Comparison of ENCODE assay signal across 19 mouse cellular contexts in the genomic region with DNA sequence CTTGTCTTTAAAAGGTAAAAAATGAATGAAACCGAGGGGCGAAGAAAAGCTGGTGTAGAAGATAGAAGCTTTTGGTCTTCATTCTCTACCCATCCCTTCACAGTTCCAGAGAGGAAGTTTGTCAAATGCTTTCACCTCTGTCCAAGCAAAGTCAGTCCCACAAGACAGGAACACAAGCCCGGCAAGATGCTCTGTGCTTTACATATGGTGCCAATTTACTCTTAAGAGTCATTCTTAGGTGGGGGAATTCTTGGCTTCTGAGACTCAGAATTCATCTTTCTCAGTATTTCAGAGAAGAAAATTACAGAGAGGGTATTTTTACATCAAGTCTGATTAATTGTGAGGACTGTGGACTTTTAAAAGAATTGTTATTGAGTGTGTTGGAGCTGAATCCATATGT.
A peak's percentile ranks its signal among the peaks of the same experiment; 100 is the strongest.
DNase-seq lines count a peak whose midpoint lies in the region; ATAC-seq lines count a peak whose summit lies in the region.
"Had no signal": no experiment of that assay in that cellular context is flagged by ENCODE, and none has a peak within 500 bp of the region (broad histone marks: within the 10 kb centered on the region; RNA-seq: fewer than 3 reads in every experiment).

No protein-coding gene starts in this region.

- no peak for ATAC-seq in embryonic facial prominence, embryonic 11.5 days (replicated peaks; ENCODE audit: insufficient number of reproducible peaks, low FRiP score, low TSS enrichment, low read depth)
- ATAC-seq in embryonic facial prominence, embryonic 14.5 days (ENCODE audit: low read depth), result no peak
- ATAC-seq in heart, embryonic 11.5 days (replicated peaks; ENCODE audit: insufficient number of reproducible peaks, low FRiP score, low TSS enrichment), result no peak
- no peak for ATAC-seq in inflammation-experienced regulatory T-cells, adult 6 months
- ATAC-seq: forebrain, embryonic 15.5 days; forebrain, postnatal 0 days had no signal

- peak; percentile 56 for DNase-seq in embryonic facial prominence, embryonic 11.5 days (ENCODE audit: low spot score)
- no peak for DNase-seq in embryonic facial prominence, embryonic 10.5 days (ENCODE audit: low spot score)
- peak; percentile 54 for DNase-seq in embryonic facial prominence, embryonic 14.5 days (ENCODE audit: low spot score)
- DNase-seq: adrenal gland, adult 2 months; adrenal gland, postnatal 10 days; adrenal gland, postnatal 25 days; cerebellum, adult 11 months; cerebellum, adult 18-20 months; cerebellum, adult 8-10 months; cerebellum, adult 9-11 months; cerebellum, postnatal 14 days; forebrain, postnatal 0 days had no signal

- no peak overlapping the region for H3K27ac ChIP-seq in embryonic facial prominence, embryonic 11.5 days (replicated peaks; ENCODE audit: low read depth, low read length)
- H3K27ac ChIP-seq in embryonic facial prominence, embryonic 10.5 days (replicated peaks), result no peak overlapping the region
- no peak overlapping the region for H3K27ac ChIP-seq in embryonic facial prominence, embryonic 14.5 days (replicated peaks; ENCODE audit: low read depth, low read length)
- no peak overlapping the region for H3K27ac ChIP-seq in heart, embryonic 11.5 days (ENCODE audit: low read depth, low read length)
- H3K27ac ChIP-seq: embryonic facial prominence, embryonic 12.5 days; forebrain, embryonic 10.5 days; forebrain, embryonic 12.5 days; forebrain, embryonic 15.5 days had no signal

- H3K4me1 ChIP-seq in embryonic facial prominence, embryonic 11.5 days (ENCODE audit: control insufficient read depth, insufficient read depth, low read length), result no peaks in the 10 kb centered on the region
- H3K4me1 ChIP-seq in embryonic facial prominence, embryonic 10.5 days, result no peaks in the 10 kb centered on the region
- no peaks in the 10 kb centered on the region; the same call in 1 of the 2 replicates for H3K4me1 ChIP-seq in embryonic facial prominence, embryonic 14.5 days (ENCODE audit: control insufficient read depth, insufficient read depth, low read length)
- no peaks in the 10 kb centered on the region for H3K4me1 ChIP-seq in heart, embryonic 11.5 days (ENCODE audit: control insufficient read depth, insufficient read depth, low read length)
- H3K4me1 ChIP-seq: embryonic facial prominence, embryonic 12.5 days; forebrain, embryonic 10.5 days; forebrain, embryonic 12.5 days; forebrain, embryonic 15.5 days had no signal

- H3K9ac ChIP-seq in embryonic facial prominence, embryonic 11.5 days (replicated peaks; ENCODE audit: low read length), result no peak overlapping the region
- no peak overlapping the region for H3K9ac ChIP-seq in embryonic facial prominence, embryonic 14.5 days (ENCODE audit: low read depth, low read length)
- H3K9ac ChIP-seq in heart, embryonic 11.5 days (ENCODE audit: low read depth, low read length), result no peak overlapping the region
- H3K9ac ChIP-seq: embryonic facial prominence, embryonic 12.5 days; forebrain, embryonic 12.5 days; forebrain, embryonic 15.5 days; forebrain, postnatal 0 days had no signal

- H3K27me3 ChIP-seq in embryonic facial prominence, embryonic 11.5 days (ENCODE audit: control insufficient read depth, insufficient read depth, low read length), result no peaks in the 10 kb centered on the region
- H3K27me3 ChIP-seq in embryonic facial prominence, embryonic 10.5 days (replicated peaks; ENCODE audit: low read depth, poor library complexity, severe bottlenecking), result no peaks in the 10 kb centered on the region
- H3K27me3 ChIP-seq in embryonic facial prominence, embryonic 14.5 days (replicated peaks; ENCODE audit: control insufficient read depth, insufficient read depth, low read length), result no peaks in the 10 kb centered on the region
- H3K27me3 ChIP-seq in heart, embryonic 11.5 days (ENCODE audit: control insufficient read depth, insufficient read depth, low read length), result no peaks in the 10 kb centered on the region
- H3K27me3 ChIP-seq: embryonic facial prominence, embryonic 12.5 days; forebrain, embryonic 12.5 days; forebrain, embryonic 15.5 days had no signal

- H3K36me3 ChIP-seq in embryonic facial prominence, embryonic 11.5 days (replicated peaks; ENCODE audit: control insufficient read depth, insufficient read depth, low read depth, low read length), result no peaks in the 10 kb centered on the region
- H3K36me3 ChIP-seq in embryonic facial prominence, embryonic 10.5 days (replicated peaks), result no peaks in the 10 kb centered on the region
- no peaks in the 10 kb centered on the region for H3K36me3 ChIP-seq in embryonic facial prominence, embryonic 14.5 days (ENCODE audit: control insufficient read depth, insufficient read depth, low read length)
- H3K36me3 ChIP-seq in heart, embryonic 11.5 days (ENCODE audit: control insufficient read depth, insufficient read depth, low read length), result no peaks in the 10 kb centered on the region
- H3K36me3 ChIP-seq: embryonic facial prominence, embryonic 12.5 days; forebrain, embryonic 10.5 days; forebrain, embryonic 12.5 days; forebrain, embryonic 15.5 days had no signal

- H3K9me3 ChIP-seq in embryonic facial prominence, embryonic 11.5 days (replicated peaks; ENCODE audit: control insufficient read depth, low read length), result no peaks in the 10 kb centered on the region
- H3K9me3 ChIP-seq in embryonic facial prominence, embryonic 10.5 days, result no peaks in the 10 kb centered on the region
- peaks cover 6% of the 10 kb centered on the region; the same call in 1 of the 2 replicates for H3K9me3 ChIP-seq in embryonic facial prominence, embryonic 14.5 days (ENCODE audit: control insufficient read depth, low read length)
- H3K9me3 ChIP-seq in heart, embryonic 11.5 days (replicated peaks; ENCODE audit: control insufficient read depth, low read length), result no peaks in the 10 kb centered on the region
- H3K9me3 ChIP-seq: embryonic facial prominence, embryonic 12.5 days; forebrain, embryonic 10.5 days; forebrain, embryonic 12.5 days; forebrain, embryonic 15.5 days had no signal

- H3K4me3 ChIP-seq in embryonic facial prominence, embryonic 11.5 days (ENCODE audit: low read depth, low read length), result no peak overlapping the region
- H3K4me3 ChIP-seq in embryonic facial prominence, embryonic 10.5 days, result no peak overlapping the region
- H3K4me3 ChIP-seq in embryonic facial prominence, embryonic 14.5 days (ENCODE audit: low read depth, low read length), result no peak overlapping the region
- no peak overlapping the region for H3K4me3 ChIP-seq in heart, embryonic 11.5 days (ENCODE audit: low read depth, low read length)
- H3K4me3 ChIP-seq: embryonic facial prominence, embryonic 12.5 days; erythroblast, embryonic 14.5 days; forebrain, embryonic 10.5 days; forebrain, embryonic 12.5 days; forebrain, embryonic 15.5 days had no signal

- WGBS in embryonic facial prominence, embryonic 11.5 days, result 66% methylated on average over 3 of the region's 3 CpGs
- WGBS in embryonic facial prominence, embryonic 10.5 days, result 78% methylated on average over 3 of the region's 3 CpGs
- WGBS in embryonic facial prominence, embryonic 14.5 days, result 56% methylated on average over 3 of the region's 3 CpGs
- 84% methylated on average over 3 of the region's 3 CpGs for WGBS in heart, embryonic 11.5 days (ENCODE audit: insufficient replicate concordance)

- no peak overlapping the region for H3K4me2 ChIP-seq in embryonic facial prominence, embryonic 11.5 days (ENCODE audit: low read depth, low read length)
- H3K4me2 ChIP-seq in embryonic facial prominence, embryonic 14.5 days (ENCODE audit: low read depth, low read length), result no peak overlapping the region
- H3K4me2 ChIP-seq in heart, embryonic 11.5 days, result no peak overlapping the region
- H3K4me2 ChIP-seq: embryonic facial prominence, embryonic 12.5 days; forebrain, embryonic 12.5 days; forebrain, embryonic 15.5 days had no signal
